Mouse (Mus musculus): ENCODE data around the gene Prlhr. TPM values are rescaled to one million over a fixed set of nuclear protein-coding genes. Genes with fewer than 3 reads are reported as not detected.
A peak's percentile ranks its signal among the peaks of the same experiment; 100 is the strongest.

Prlhr gene
- total RNA-seq, 1 experiment, result not detected

GRCm38 (mm10) chr19:60463896-60464295, 4.2 kb downstream of the Prlhr start:
- Histone ChIP-seq H3K4me1 (ENCODE audit: control insufficient read depth in 2 of 2, insufficient read depth in 2 of 2, low read length in 2 of 2, poor library complexity in 1 of 2) (no peaks in the 10 kb centered on the region), H3K4me3 (ENCODE audit: insufficient read depth in 1 of 2, low read depth in 1 of 2, low read length in 2 of 2, poor library complexity in 1 of 2, severe bottlenecking in 1 of 2) (no peak overlapping the region), H3K9ac (ENCODE audit: insufficient read depth, low read depth, low read length, poor library complexity, severe bottlenecking) (no peak overlapping the region), H3K36me3 (ENCODE audit: control insufficient read depth, insufficient read depth, low read length, poor library complexity, severe bottlenecking) (no peaks in the 10 kb centered on the region), H3K27ac (ENCODE audit: insufficient read depth, low read depth, low read length, poor library complexity, severe bottlenecking) (no peak overlapping the region), H3K9me3 (ENCODE audit: control insufficient read depth, insufficient read depth, low read depth, low read length) (no peaks in the 10 kb centered on the region)
- TF ChIP-seq ZC3H11A (IDR thresholded peaks at IDR 0.05; ENCODE audit: borderline replicate concordance, low read depth, low read length), result no peak
- TF ChIP-seq CHD2 (IDR thresholded peaks at IDR 0.05; ENCODE audit: low read depth, low read length), result no peak
- TF ChIP-seq ZNF384 (IDR thresholded peaks at IDR 0.05; ENCODE audit: low read depth, low read length), result no peak
- TF ChIP-seq MAFK (IDR thresholded peaks at IDR 0.05; ENCODE audit: insufficient read depth, low read depth, low read length), result no peak
- no peak for TF ChIP-seq HCFC1 (IDR thresholded peaks at IDR 0.05; ENCODE audit: borderline replicate concordance, insufficient read depth, low read length)
- in situ Hi-C loops (cut with MboI; ENCODE audit: low sequenced_read_pairs in 2 of 2, unreplicated experiment in 2 of 2), result no loop called here
- no peak for DNase-seq (ENCODE audit: low read depth, low spot score)

- no peak for DNase-seq (ENCODE audit: low read depth, low spot score)
- TF ChIP-seq MAFK (IDR thresholded peaks at IDR 0.05; ENCODE audit: insufficient read depth, low read depth, low read length) (0 out of 2 replicates have a peak, but pooled peaks have one; percentile 48), HCFC1 (IDR thresholded peaks at IDR 0.05; ENCODE audit: borderline replicate concordance, insufficient read depth, low read length) (no peak), ZC3H11A (IDR thresholded peaks at IDR 0.05; ENCODE audit: borderline replicate concordance, low read depth, low read length) (no peak), ZNF384 (IDR thresholded peaks at IDR 0.05; ENCODE audit: low read depth, low read length) (no peak)
- Histone ChIP-seq H3K9ac (ENCODE audit: insufficient read depth, low read depth, low read length, poor library complexity, severe bottlenecking) (no peak overlapping the region), H3K9me3 (ENCODE audit: control insufficient read depth, insufficient read depth, low read depth, low read length) (no peaks in the 10 kb centered on the region), H3K27ac (ENCODE audit: insufficient read depth, low read depth, low read length, poor library complexity, severe bottlenecking) (no peak overlapping the region), H3K4me1 (ENCODE audit: control insufficient read depth in 2 of 2, insufficient read depth in 2 of 2, low read length in 2 of 2, poor library complexity in 1 of 2) (no peaks in the 10 kb centered on the region), H3K36me3 (ENCODE audit: control insufficient read depth, insufficient read depth, low read length, poor library complexity, severe bottlenecking) (no peaks in the 10 kb centered on the region), H3K4me3 (ENCODE audit: insufficient read depth in 1 of 2, low read depth in 1 of 2, low read length in 2 of 2, poor library complexity in 1 of 2, severe bottlenecking in 1 of 2) (no peak overlapping the region)
- in situ Hi-C loops (cut with MboI; ENCODE audit: low sequenced_read_pairs in 2 of 2, unreplicated experiment in 2 of 2), result no loop called here
Observed at GRCm38 (mm10) chr19:60463440-60463839, 4.7 kb downstream of the Prlhr start.

GRCm38 (mm10) chr19:60461476-60461875, 6.6 kb downstream of the Prlhr start:
- H3K36me3 ChIP-seq (ENCODE audit: control insufficient read depth, insufficient read depth, low read length, poor library complexity, severe bottlenecking), result no peaks in the 10 kb centered on the region
- no peak overlapping the region for H3K4me3 ChIP-seq (ENCODE audit: insufficient read depth in 1 of 2, low read depth in 1 of 2, low read length in 2 of 2, poor library complexity in 1 of 2, severe bottlenecking in 1 of 2)
- TF ChIP-seq ZNF384 (IDR thresholded peaks at IDR 0.05; ENCODE audit: low read depth, low read length), result no peak
- TF ChIP-seq HCFC1 (IDR thresholded peaks at IDR 0.05; ENCODE audit: borderline replicate concordance, insufficient read depth, low read length), result no peak
- TF ChIP-seq ZC3H11A (IDR thresholded peaks at IDR 0.05; ENCODE audit: borderline replicate concordance, low read depth, low read length), result no peak
- TF ChIP-seq MAFK (IDR thresholded peaks at IDR 0.05; ENCODE audit: insufficient read depth, low read depth, low read length), result no peak
- no peak for TF ChIP-seq CHD2 (IDR thresholded peaks at IDR 0.05; ENCODE audit: low read depth, low read length)
- no peaks in the 10 kb centered on the region for H3K9me3 ChIP-seq (ENCODE audit: control insufficient read depth, insufficient read depth, low read depth, low read length)
- no peaks in the 10 kb centered on the region for H3K4me1 ChIP-seq (ENCODE audit: control insufficient read depth in 2 of 2, insufficient read depth in 2 of 2, low read length in 2 of 2, poor library complexity in 1 of 2)
- H3K27ac ChIP-seq (ENCODE audit: insufficient read depth, low read depth, low read length, poor library complexity, severe bottlenecking), result no peak overlapping the region
- H3K9ac ChIP-seq (ENCODE audit: insufficient read depth, low read depth, low read length, poor library complexity, severe bottlenecking), result no peak overlapping the region
- in situ Hi-C loops (cut with MboI; ENCODE audit: low sequenced_read_pairs in 2 of 2, unreplicated experiment in 2 of 2), result no loop called here
- no peak for DNase-seq (ENCODE audit: low read depth, low spot score)

GRCm38 (mm10) chr19:60459680-60460079, 8.4 kb downstream of the Prlhr start:
- Histone ChIP-seq H3K36me3 (ENCODE audit: control insufficient read depth, insufficient read depth, low read length, poor library complexity, severe bottlenecking) (no peaks in the 10 kb centered on the region), H3K9me3 (ENCODE audit: control insufficient read depth, insufficient read depth, low read depth, low read length) (no peaks in the 10 kb centered on the region), H3K9ac (ENCODE audit: insufficient read depth, low read depth, low read length, poor library complexity, severe bottlenecking) (no peak overlapping the region), H3K4me1 (ENCODE audit: control insufficient read depth in 2 of 2, insufficient read depth in 2 of 2, low read length in 2 of 2, poor library complexity in 1 of 2) (no peaks in the 10 kb centered on the region), H3K4me3 (ENCODE audit: insufficient read depth in 1 of 2, low read depth in 1 of 2, low read length in 2 of 2, poor library complexity in 1 of 2, severe bottlenecking in 1 of 2) (no peak overlapping the region), H3K27ac (ENCODE audit: insufficient read depth, low read depth, low read length, poor library complexity, severe bottlenecking) (no peak overlapping the region)
- in situ Hi-C loops (cut with MboI; ENCODE audit: low sequenced_read_pairs in 2 of 2, unreplicated experiment in 2 of 2), result no loop called here
- no peak for TF ChIP-seq HCFC1 (IDR thresholded peaks at IDR 0.05; ENCODE audit: borderline replicate concordance, insufficient read depth, low read length)
- TF ChIP-seq ZC3H11A (IDR thresholded peaks at IDR 0.05; ENCODE audit: borderline replicate concordance, low read depth, low read length), result no peak
- TF ChIP-seq ZNF384 (IDR thresholded peaks at IDR 0.05; ENCODE audit: low read depth, low read length), result no peak
- no peak for TF ChIP-seq MAFK (IDR thresholded peaks at IDR 0.05; ENCODE audit: insufficient read depth, low read depth, low read length)
- no peak for TF ChIP-seq CHD2 (IDR thresholded peaks at IDR 0.05; ENCODE audit: low read depth, low read length)
- DNase-seq (ENCODE audit: low read depth, low spot score), result no peak

- in situ Hi-C loops (cut with MboI; ENCODE audit: low sequenced_read_pairs in 2 of 2, unreplicated experiment in 2 of 2), result no loop called here
- no peak for TF ChIP-seq MAFK (IDR thresholded peaks at IDR 0.05; ENCODE audit: insufficient read depth, low read depth, low read length)
- no peak for TF ChIP-seq ZC3H11A (IDR thresholded peaks at IDR 0.05; ENCODE audit: borderline replicate concordance, low read depth, low read length)
- TF ChIP-seq ZNF384 (IDR thresholded peaks at IDR 0.05; ENCODE audit: low read depth, low read length), result no peak
- no peak for TF ChIP-seq CHD2 (IDR thresholded peaks at IDR 0.05; ENCODE audit: low read depth, low read length)
- TF ChIP-seq HCFC1 (IDR thresholded peaks at IDR 0.05; ENCODE audit: borderline replicate concordance, insufficient read depth, low read length), result no peak
- DNase-seq (ENCODE audit: low read depth, low spot score), result no peak
Observed at GRCm38 (mm10) chr19:60459071-60459470, 9.0 kb downstream of the Prlhr start.

More at GRCm38 (mm10) chr19:60459071-60459470, 9.0 kb downstream of the Prlhr start:
- H3K36me3 ChIP-seq (ENCODE audit: control insufficient read depth, insufficient read depth, low read length, poor library complexity, severe bottlenecking), result no peaks in the 10 kb centered on the region
- no peaks in the 10 kb centered on the region for H3K4me1 ChIP-seq (ENCODE audit: control insufficient read depth in 2 of 2, insufficient read depth in 2 of 2, low read length in 2 of 2, poor library complexity in 1 of 2)
- H3K4me3 ChIP-seq (ENCODE audit: insufficient read depth in 1 of 2, low read depth in 1 of 2, low read length in 2 of 2, poor library complexity in 1 of 2, severe bottlenecking in 1 of 2), result no peak overlapping the region
- H3K27ac ChIP-seq (ENCODE audit: insufficient read depth, low read depth, low read length, poor library complexity, severe bottlenecking), result no peak overlapping the region
- H3K9ac ChIP-seq (ENCODE audit: insufficient read depth, low read depth, low read length, poor library complexity, severe bottlenecking), result no peak overlapping the region
- H3K9me3 ChIP-seq (ENCODE audit: control insufficient read depth, insufficient read depth, low read depth, low read length), result no peaks in the 10 kb centered on the region

Measured in ES-E14 (cell line).